Mouse (Mus musculus): ENCODE data around the gene Wasf3.
A peak's percentile ranks its signal among the peaks of the same experiment; 100 is the strongest.
"Not testable (repeated sequence)": the region's sequence is repeated elsewhere in the genome, so short reads cannot be mapped to it uniquely, and the experiment has no call there.

The Wasf3 gene

DNA sequence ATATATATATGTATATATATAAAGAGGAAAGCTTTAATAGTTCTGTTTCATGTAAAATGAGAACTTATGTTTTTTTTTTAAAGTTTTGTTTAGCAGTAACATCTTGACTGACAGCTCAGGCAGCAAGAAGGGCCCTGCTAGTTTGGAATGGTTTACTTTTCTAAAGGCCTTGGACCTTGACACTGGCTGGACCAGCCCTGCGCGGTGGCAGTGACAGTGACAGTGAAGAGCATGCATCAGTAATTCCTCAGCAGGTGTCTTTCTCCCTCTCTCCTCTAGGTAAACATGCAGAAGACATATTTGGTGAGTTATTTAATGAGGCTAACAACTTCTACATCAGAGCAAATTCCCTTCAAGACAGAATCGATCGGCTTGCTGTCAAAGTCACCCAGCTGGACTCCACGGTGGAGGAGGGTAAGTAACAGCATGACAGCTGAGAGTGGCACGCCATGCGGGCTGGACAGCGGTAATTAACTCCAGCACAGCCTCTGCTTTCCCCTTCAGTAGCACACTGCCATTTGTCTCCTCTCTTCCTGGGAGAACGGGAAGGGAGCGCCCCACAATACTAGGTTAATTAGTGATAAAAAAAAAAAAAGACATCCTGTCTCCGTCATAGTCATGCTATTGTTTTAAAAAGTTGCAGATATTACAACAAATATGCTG lies 66.9 kb downstream of the Wasf3 start:
- DNase-seq = no peak

DNA sequence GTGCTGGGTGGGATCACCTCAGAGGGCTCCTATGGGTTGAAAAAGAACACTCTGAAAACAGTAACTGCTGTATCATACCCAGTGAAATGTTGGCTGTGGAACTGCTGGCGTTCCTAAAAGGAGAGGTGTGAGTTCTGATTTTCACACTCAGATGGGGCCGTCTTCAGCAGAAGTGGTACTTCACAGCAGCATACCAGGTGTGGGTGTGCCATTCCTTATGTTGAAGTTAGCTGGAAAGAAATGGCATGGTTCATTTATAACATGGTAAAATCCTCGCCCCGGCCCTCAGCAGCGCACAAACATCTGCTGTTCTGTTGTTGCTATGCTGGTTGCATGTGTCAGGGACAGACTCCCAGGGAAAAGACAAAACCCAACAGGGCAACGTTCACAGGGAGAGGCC lies 68.8 kb downstream of the Wasf3 start:
- no peak for DNase-seq

DNA sequence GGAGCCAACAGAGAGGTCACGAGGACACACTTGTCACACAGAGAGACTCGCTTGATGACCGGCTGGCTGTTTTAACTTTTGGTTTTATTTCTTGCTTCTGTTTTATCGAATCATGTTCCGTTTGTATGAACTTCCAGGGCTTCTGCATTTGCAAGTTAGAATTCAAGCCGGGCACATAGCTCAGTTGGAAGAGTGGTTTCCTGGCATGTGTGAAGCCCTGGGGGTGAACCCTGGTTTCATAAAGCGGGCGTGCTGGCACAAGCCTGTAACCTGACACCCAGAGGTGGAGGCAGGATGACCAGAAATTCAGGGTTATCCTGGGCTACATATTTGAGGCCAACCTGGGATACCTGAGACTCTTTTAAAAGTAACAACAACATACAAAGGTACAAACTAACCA lies 76.8 kb downstream of the Wasf3 start:
- peak; percentile 76 for DNase-seq

DNA sequence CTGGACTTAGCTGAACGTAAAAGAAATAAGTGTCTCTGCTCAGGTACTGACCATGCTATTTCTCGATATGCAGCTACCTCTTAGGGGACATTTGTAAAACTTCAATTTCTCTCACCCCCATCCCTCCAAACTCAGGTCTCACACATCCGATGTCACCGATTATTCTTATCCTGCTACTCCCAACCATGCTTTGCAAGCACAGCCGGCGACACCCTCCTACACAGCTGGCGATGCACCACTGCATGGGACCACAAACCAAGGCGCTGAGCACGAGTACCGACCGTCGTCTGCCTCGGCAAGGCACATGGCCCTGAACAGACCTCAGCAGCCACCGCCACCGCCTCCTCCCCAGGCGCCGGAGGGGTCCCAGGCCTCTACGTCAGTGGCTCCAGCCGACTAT lies 81.9 kb downstream of the Wasf3 start:
- no peak for DNase-seq

DNA sequence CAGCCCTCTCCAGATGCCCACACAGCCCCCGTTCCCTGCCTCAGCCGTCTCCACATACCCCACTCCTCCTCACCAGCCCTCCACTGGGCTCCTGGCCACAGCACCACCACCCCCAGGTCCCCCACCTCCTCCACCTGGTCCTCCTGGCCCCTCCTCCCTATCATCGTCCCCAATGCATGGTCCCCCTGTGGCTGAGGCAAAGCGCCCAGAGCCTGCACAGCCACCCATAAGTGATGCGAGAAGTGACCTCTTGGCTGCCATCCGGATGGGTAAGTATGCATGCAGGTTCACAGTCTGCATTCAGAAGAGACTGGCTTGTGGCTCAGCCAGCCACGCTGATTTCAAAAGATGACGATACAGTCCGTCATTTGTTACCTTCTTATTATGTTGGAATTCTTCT lies 83.5 kb downstream of the Wasf3 start:
- DNase-seq = no peak

DNA sequence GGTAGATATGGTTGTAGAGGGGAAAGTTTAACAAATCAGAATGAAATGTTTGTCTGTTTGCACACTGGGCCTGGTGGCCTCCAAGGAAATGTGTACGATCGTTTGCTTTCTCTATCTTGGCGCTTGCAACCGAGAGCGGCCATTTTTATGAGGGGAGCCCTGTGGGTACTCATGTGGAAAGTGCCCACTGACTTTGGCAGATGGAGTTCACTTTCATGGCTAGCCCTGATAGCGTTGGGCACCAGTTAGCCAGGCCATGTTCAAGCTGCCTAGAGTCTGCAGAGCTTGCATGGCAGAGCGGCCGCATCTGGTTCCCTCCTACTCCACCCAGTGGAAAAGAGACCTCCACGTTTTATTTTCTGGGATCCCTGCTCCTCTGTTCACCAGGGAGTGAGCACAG lies 86.0 kb downstream of the Wasf3 start:
- DNase-seq = no peak

DNA sequence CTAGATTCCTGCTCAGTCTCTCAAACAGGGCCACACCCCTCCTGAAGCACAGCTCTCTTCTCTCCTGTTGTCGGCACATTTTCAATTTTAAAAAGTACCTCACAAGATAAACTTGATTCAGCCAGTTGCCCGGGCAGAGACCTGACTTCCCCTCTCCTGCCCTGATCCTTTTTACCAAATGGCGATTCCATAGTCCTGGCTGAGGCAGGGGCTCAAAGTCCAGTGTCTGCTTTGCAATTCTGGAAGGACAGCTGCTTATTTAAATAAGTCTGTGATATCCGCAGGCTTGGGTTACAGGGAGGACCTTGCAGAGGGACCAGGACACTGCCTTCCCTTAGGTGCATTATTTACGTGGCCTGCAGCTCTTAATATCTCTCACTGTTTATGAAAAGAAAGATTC lies 86.5 kb downstream of the Wasf3 start:
- peak; percentile 43 for DNase-seq

DNA sequence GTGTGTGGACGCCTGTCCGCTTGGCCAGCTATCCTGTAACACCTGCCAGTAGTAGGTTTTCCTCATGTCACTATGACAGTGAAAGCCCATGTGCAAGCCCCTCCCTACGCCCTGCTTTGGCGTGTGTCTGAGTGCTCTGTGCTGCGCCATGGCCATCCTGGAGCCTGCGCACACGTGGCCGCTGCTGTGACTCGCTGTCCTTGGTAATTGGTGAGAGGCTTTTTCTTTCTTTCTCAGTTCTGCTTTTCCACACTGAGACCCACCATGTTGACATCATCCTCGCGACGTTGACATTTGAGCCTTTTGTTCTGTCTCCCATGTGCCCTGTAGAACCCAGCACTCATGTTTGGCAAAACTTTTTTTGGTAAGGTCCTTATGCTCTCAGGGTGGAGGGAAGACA lies 87.0 kb downstream of the Wasf3 start:
- DNase-seq = no peak

DNA sequence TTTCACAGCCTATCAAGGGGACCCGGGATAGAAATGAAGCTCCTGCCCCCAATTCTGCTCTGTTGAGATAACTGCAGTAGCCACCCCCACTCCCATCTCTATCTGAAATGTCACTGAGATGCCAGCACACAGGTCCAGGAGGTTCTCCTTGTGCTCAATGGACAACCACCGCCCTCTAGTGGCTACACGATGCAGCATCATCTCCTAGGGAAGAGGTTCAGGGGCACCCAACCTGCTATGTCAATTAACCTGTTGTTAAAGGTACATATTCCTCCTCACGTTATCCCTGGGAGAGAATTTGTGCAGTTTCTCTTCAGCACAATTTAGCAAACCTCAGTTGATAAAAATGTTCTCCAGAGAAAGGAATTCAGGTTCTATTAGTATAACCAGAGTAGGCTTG lies 94.8 kb downstream of the Wasf3 start:
- DNase-seq = not testable (repeated sequence)

DNA sequence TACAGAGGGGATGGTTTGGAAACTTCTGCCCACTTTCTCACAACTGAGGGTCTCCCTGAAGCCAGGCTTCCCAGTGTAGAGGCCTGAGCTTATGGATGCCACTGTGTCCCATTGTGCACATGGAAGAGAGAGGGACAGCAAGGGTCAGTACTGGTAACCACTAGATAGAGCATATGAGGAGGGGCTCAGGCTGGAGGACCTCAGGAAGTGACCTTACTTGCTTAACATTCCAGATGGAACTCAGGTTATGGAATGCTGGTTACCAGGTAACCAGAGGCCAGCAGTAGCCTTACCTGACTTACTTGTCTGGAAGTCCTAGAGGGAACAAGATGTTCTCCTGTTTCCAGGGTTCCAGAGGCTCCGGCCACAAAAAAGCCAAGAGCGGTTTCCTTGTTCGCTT lies 96.9 kb downstream of the Wasf3 start, which contains the start of gene Gm6408:
Gene Gm6408, plus strand, starts transcription at position 301 of the 400 bp plus-strand sequence.
- not testable (repeated sequence) for DNase-seq

DNA sequence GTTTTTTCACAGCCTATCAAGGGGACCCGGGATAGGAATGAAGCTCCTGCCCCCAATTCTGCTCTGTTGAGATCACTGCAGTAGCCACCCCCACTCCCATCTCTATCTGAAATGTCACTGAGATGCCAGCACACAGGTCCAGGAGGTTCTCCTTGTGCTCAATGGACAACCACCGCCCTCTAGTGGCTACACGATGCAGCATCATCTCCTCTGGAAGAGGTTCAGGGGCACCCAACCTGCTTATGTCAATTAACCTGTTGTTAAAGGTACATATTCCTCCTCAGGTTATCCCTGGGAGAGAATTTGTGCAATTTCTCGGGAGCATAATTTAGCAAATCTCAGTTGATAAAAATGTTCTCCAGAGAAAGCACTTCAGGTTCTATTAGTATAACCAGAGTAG lies 104.2 kb downstream of the Wasf3 start:
- DNase-seq = not testable (repeated sequence)

DNA sequence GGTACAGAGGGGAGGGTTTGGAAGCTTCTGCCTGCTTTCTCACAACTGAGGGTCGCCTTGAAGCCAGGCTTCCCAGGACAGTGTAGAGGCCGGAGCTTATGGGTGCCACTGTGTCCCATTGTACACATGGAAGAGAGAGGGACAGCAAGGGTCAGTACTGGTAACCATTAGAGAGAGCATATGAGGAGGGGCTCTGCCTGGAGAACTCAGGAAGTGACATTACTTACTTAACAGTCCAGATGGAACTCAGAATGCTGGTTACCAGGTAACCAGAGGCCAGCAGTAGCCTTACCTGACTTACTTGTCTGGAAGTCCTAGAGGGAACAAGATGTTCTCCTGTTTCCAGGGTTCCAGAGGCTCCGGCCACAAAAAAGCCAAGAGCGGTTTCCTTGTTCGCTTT lies 106.3 kb downstream of the Wasf3 start, which contains the start of gene Gm6370:
Gene Gm6370, plus strand, starts transcription at position 301 of the 400 bp plus-strand sequence.
- DNase-seq = not testable (repeated sequence)

DNA sequence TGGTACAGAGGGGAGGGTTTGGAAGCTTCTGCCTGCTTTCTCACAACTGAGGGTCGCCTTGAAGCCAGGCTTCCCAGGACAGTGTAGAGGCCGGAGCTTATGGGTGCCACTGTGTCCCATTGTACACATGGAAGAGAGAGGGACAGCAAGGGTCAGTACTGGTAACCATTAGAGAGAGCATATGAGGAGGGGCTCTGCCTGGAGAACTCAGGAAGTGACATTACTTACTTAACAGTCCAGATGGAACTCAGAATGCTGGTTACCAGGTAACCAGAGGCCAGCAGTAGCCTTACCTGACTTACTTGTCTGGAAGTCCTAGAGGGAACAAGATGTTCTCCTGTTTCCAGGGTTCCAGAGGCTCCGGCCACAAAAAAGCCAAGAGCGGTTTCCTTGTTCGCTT lies 117.3 kb downstream of the Wasf3 start, which contains the start of gene 4930449I24Rik:
Gene 4930449I24Rik, plus strand, starts transcription at position 301 of the 400 bp plus-strand sequence.
- not testable (repeated sequence) for DNase-seq

DNA sequence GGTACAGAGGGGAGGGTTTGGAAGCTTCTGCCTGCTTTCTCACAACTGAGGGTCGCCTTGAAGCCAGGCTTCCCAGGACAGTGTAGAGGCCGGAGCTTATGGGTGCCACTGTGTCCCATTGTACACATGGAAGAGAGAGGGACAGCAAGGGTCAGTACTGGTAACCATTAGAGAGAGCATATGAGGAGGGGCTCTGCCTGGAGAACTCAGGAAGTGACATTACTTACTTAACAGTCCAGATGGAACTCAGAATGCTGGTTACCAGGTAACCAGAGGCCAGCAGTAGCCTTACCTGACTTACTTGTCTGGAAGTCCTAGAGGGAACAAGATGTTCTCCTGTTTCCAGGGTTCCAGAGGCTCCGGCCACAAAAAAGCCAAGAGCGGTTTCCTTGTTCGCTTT lies 129.0 kb downstream of the Wasf3 start, which contains the start of gene Gm3402:
Gene Gm3402, plus strand, starts transcription at position 301 of the 400 bp plus-strand sequence.
- DNase-seq = not testable (repeated sequence)

Measured in kidney, adult 11 months (tissue).